Mouse (Mus musculus) ES-E14 (cell line): ENCODE data around the gene Ankrd35. TPM values are rescaled to one million over a fixed set of nuclear protein-coding genes. Genes with fewer than 3 reads are reported as not detected.
A peak's percentile ranks its signal among the peaks of the same experiment; 100 is the strongest.
"Not testable (repeated sequence)": the region's sequence is repeated elsewhere in the genome, so short reads cannot be mapped to it uniquely, and the experiment has no call there.

Source experiments
- DNase-seq: peaks from one replicate; pipeline ENCODE4 v3.0.0-alpha.2; 2013; ENCODE audit warnings: low read depth, low spot score
- H3K27ac ChIP-seq: 2 replicates; pipeline ENCODE4 v1.5.1; 2012; ENCODE audit warnings: low read depth, mild to moderate bottlenecking, low read length, moderate library complexity, mixed read lengths; ENCODE audit not compliant: poor library complexity, insufficient read depth, severe bottlenecking
- H3K36me3 ChIP-seq: 2 replicates; pipeline ENCODE4 v1.6.1; 2012; ENCODE audit warnings: mild to moderate bottlenecking, low read length, moderate library complexity, mixed read lengths; ENCODE audit not compliant: control insufficient read depth, poor library complexity, insufficient read depth, severe bottlenecking
- H3K4me1 ChIP-seq, 2 experiments: fragments of 150-350 bp in 1 of 2; sonication (generic) in 1 of 2; 2 replicates each; pipeline ENCODE4 v1.6.1; 2012; ENCODE audit warnings: low read length in 2 of 2, mild to moderate bottlenecking in 1 of 2, mixed read lengths in 1 of 2; ENCODE audit not compliant: control insufficient read depth in 2 of 2, insufficient read depth in 2 of 2, poor library complexity in 1 of 2
- H3K4me3 ChIP-seq, 2 experiments: fragments of 150-350 bp in 1 of 2; sonication (generic) in 1 of 2; 2 replicates each; pipeline ENCODE4 v1.5.1; 2012; ENCODE audit warnings: low read length in 2 of 2, low read depth in 1 of 2, mild to moderate bottlenecking in 1 of 2, mixed read lengths in 1 of 2; ENCODE audit not compliant: insufficient read depth in 1 of 2, poor library complexity in 1 of 2, severe bottlenecking in 1 of 2
- H3K9ac ChIP-seq: 2 replicates; pipeline ENCODE4 v1.6.1; 2012; ENCODE audit warnings: low read depth, mild to moderate bottlenecking, low read length, mixed read lengths; ENCODE audit not compliant: poor library complexity, insufficient read depth, severe bottlenecking
- H3K9me3 ChIP-seq: fragments of 150-350 bp; sonication (generic); 2 replicates; pipeline ENCODE4 v1.6.1; 2012; ENCODE audit warnings: low read depth, mild to moderate bottlenecking, low read length; ENCODE audit not compliant: control insufficient read depth, insufficient read depth
- CHD2 ChIP-seq: IDR thresholded peaks from 2 replicates; pipeline ENCODE4 v1.6.1; 2014; ENCODE audit warnings: mild to moderate bottlenecking, low read depth, low read length, inconsistent platforms
- HCFC1 ChIP-seq: IDR thresholded peaks from 2 replicates; pipeline ENCODE4 v1.6.1; 2012; ENCODE audit warnings: low read length, inconsistent platforms, borderline replicate concordance; ENCODE audit not compliant: insufficient read depth
- MAFK ChIP-seq: IDR thresholded peaks from 2 replicates; pipeline ENCODE4 v1.6.1; 2014; ENCODE audit warnings: mild to moderate bottlenecking, low read depth, low read length, inconsistent platforms; ENCODE audit not compliant: insufficient read depth
- ZC3H11A ChIP-seq: IDR thresholded peaks from 2 replicates; pipeline ENCODE4 v1.6.1; 2012; ENCODE audit warnings: low read depth, mild to moderate bottlenecking, inconsistent platforms, low read length, borderline replicate concordance
- ZNF384 ChIP-seq: IDR thresholded peaks from 2 replicates; pipeline ENCODE4 v1.6.1; 2012; ENCODE audit warnings: low read depth, low read length, inconsistent platforms
- in situ Hi-C, 2 experiments: fragments of 600-800 bp; cut with MboI; formaldehyde crosslinking; loops; one replicate each; pipeline ENCODE4 v1.15.1; 2025; ENCODE audit warnings: low sequenced_read_pairs in 2 of 2, inconsistent platforms in 1 of 2; ENCODE audit not compliant: unreplicated experiment in 2 of 2
- total RNA-seq: library from RNA; depleted of rRNA; stranded (reverse); fragments of 300-350 nt; gene quantifications from 2 replicates; pipeline ENCODE4 v1.2.3, GENCODE M21; 2012

Ankrd35 gene
- total RNA-seq, 1 experiment = 3.7 TPM

- Histone ChIP-seq H3K27ac (no peak overlapping the region), H3K36me3 (no peaks in the 10 kb centered on the region), H3K9me3 (no peaks in the 10 kb centered on the region), H3K4me1 (peaks cover 0 to 5% of the 10 kb centered on the region in 2 experiments; a peak in 1 of 4 replicates), H3K4me3 (no peak overlapping the region; a peak in 1 of 4 replicates), H3K9ac (no peak overlapping the region)
- TF ChIP-seq CHD2 = no peak
- no peak for TF ChIP-seq ZNF384
- TF ChIP-seq ZC3H11A = no peak
- TF ChIP-seq MAFK = no peak
- TF ChIP-seq HCFC1 = no peak
- no peak for DNase-seq
- in situ Hi-C loops = no loop called here
Measured at GRCm38 (mm10) chr3:96662731-96663316, 7.1 kb upstream of the Ankrd35 start.

- H3K9me3 ChIP-seq = no peaks in the 10 kb centered on the region
- in situ Hi-C loops = no loop called here
Measured at GRCm38 (mm10) chr3:96663432-96664239, 6.3 kb upstream of the Ankrd35 start.

GRCm38 (mm10) chr3:96665732-96666363 lies 4.1 kb upstream of the Ankrd35 start:
- not testable (repeated sequence) for H3K27ac ChIP-seq, H3K36me3 ChIP-seq, H3K9me3 ChIP-seq, H3K4me3 ChIP-seq, DNase-seq, H3K9ac ChIP-seq, H3K4me1 ChIP-seq
- in situ Hi-C loops = loop anchor here in 1 of 2 experiments (5.0 kb wide), 1 partner anchor 41 kb away; the partner anchor contains the start of gene Nudt17

More at GRCm38 (mm10) chr3:96663432-96664239, 6.3 kb upstream of the Ankrd35 start:
- DNase-seq = peak; percentile 97
- Histone ChIP-seq H3K27ac (no peak overlapping the region), H3K9ac (peak overlapping the region; percentile 55; the same call in 1 of the 2 replicates), H3K4me3 (peak overlapping the region; percentile 38 to 79; a peak in 3 of 4 replicates), H3K36me3 (no peaks in the 10 kb centered on the region), H3K4me1 (peaks cover 0 to 5% of the 10 kb centered on the region in 2 experiments; a peak in 1 of 4 replicates)
- TF ChIP-seq MAFK (no peak), ZNF384 (no peak), ZC3H11A (peak; percentile 32; the same call in 1 of the 2 replicates), HCFC1 (peak; percentile 41; the same call in 1 of the 2 replicates)

GRCm38 (mm10) chr3:96666916-96667315 lies 3.0 kb upstream of the Ankrd35 start:
- H3K9me3 ChIP-seq = no peaks in the 10 kb centered on the region
- no peak overlapping the region for H3K27ac ChIP-seq
- in situ Hi-C loops = loop anchor here in 1 of 2 experiments (5.0 kb wide), 1 partner anchor 40 kb away; the partner anchor contains the start of gene Nudt17
- no peak overlapping the region for H3K4me3 ChIP-seq
- no peak for DNase-seq
- H3K9ac ChIP-seq = no peak overlapping the region
- no peaks in the 10 kb centered on the region for H3K36me3 ChIP-seq
- H3K4me1 ChIP-seq = peaks cover 5 to 8% of the 10 kb centered on the region in 2 experiments; a peak in 3 of 4 replicates
- no peak for TF ChIP-seq MAFK
